Mouse (Mus musculus) kidney, embryonic 14.5 days (tissue): Measurements from ENCODE around the gene Zwilch. TPM values are rescaled to one million over a fixed set of nuclear protein-coding genes. Genes with fewer than 3 reads are reported as not detected.
"Not testable (repeated sequence)": the region's sequence is repeated elsewhere in the genome, so short reads cannot be mapped to it uniquely, and the experiment has no call there.

Experiments used
- ATAC-seq: fragments of 200-750 bp; cut with Nextera tagmentation; 2 replicates; pipeline ENCODE4 v1.8.0; 2017; ENCODE audit warnings: moderate number of reproducible peaks, mild to moderate bottlenecking, moderate TSS enrichment, moderate library complexity; ENCODE audit not compliant: low FRiP score, low TSS enrichment
- H3K27ac ChIP-seq: fragments of 300-500 bp; sonication (generic); 2 replicates; pipeline ENCODE4 v1.5.1; 2014; ENCODE audit warnings: low read depth, mild to moderate bottlenecking, low read length, moderate library complexity, mixed read lengths
- H3K27me3 ChIP-seq: fragments of 300-500 bp; sonication (generic); 2 replicates; pipeline ENCODE4 v1.6.1; 2014; ENCODE audit warnings: mild to moderate bottlenecking, low read length; ENCODE audit not compliant: control insufficient read depth, insufficient read depth
- H3K36me3 ChIP-seq: fragments of 300-500 bp; sonication (generic); 2 replicates; pipeline ENCODE4 v1.6.1; 2014; ENCODE audit warnings: low read length, mixed read lengths; ENCODE audit not compliant: control insufficient read depth, insufficient read depth
- H3K4me1 ChIP-seq: fragments of 300-500 bp; sonication (generic); 2 replicates; pipeline ENCODE4 v1.6.1; 2014; ENCODE audit warnings: low read length, mixed read lengths; ENCODE audit not compliant: control insufficient read depth, insufficient read depth
- H3K4me2 ChIP-seq: fragments of 300-500 bp; sonication (generic); replicated peaks from 2 replicates; pipeline ENCODE4 v1.6.1; 2014; ENCODE audit warnings: low read depth, mild to moderate bottlenecking, low read length
- H3K4me3 ChIP-seq: fragments of 300-500 bp; sonication (generic); 2 replicates; pipeline ENCODE4 v1.5.1; 2014; ENCODE audit warnings: mild to moderate bottlenecking, low read length
- H3K9ac ChIP-seq: fragments of 300-500 bp; sonication (generic); 2 replicates; pipeline ENCODE4 v1.6.1; 2014; ENCODE audit warnings: low read depth, mild to moderate bottlenecking, low read length, moderate library complexity
- H3K9me3 ChIP-seq: fragments of 300-500 bp; sonication (generic); 2 replicates; pipeline ENCODE4 v1.6.1; 2016; ENCODE audit warnings: low read length; ENCODE audit not compliant: control insufficient read depth
- WGBS: fragments of 180-500 bp; shearing (Covaris S2); extraction: QIAGEN DNeasy Blood & Tissue Kit; methylation state at CpG from one replicate; pipeline ENCODE4 v1.1.7; 2014; 5-methylcytosine and 5-hydroxymethylcytosine counted together
- polyA plus RNA-seq: library from polyadenylated mRNA; unstranded; fragments of >200 nt; fragmentation: Nextera tagmentation; extraction: Ambion mirVana; gene quantifications from 2 replicates; pipeline ENCODE4 v1.2.1, GENCODE M21; 2014

The Zwilch gene
- polyA plus RNA-seq, 1 experiment from 2014 or later = 34.4 TPM

DNA sequence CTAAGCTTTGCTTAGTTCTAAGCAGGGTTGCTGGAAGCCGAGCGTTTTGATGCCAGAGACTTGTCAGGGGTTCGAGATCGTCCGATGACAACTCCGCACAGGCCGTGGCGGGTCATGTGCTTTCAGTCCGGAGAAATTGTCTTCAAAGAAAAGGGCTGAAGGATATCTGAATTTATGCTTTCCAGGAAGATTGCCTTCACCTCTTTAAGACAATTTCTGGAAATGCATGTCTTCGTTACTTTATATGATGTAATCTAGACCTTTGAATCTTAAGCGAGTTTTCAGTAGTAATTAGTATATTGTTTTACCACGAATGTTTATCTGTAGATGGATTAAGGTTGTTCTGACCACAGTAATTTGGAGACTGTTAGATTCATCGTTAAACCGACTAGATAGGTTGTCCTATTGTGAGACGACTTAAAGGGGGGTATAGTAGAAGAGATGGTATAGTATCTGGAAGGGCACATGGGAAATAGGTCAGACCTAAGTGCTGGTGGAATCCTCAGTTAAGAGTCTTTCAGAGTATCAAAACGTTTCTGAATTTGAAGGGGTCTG lies 839 bp upstream of the Zwilch start:
- Histone ChIP-seq H3K9me3 (no peaks in the 10 kb centered on the region), H3K27me3 (no peaks in the 10 kb centered on the region), H3K36me3 (peaks cover 44% of the 10 kb centered on the region), H3K4me2 (peak overlapping the region; percentile 67), H3K4me3 (peak overlapping the region; percentile 69), H3K27ac (peak overlapping the region; percentile 51), H3K9ac (peak overlapping the region; percentile 80), H3K4me1 (0 out of 2 replicates have a peak, but pooled peaks cover 7% of the 10 kb centered on the region)
- WGBS = under 1% methylated on average over 16 of the region's 16 CpGs
- no peak for ATAC-seq

- Histone ChIP-seq H3K27ac (peak overlapping the region; percentile 86), H3K9ac (peak overlapping the region; percentile 80), H3K4me3 (peak overlapping the region; percentile 69), H3K4me1 (0 out of 2 replicates have a peak, but pooled peaks cover 7% of the 10 kb centered on the region), H3K27me3 (no peaks in the 10 kb centered on the region), H3K4me2 (peak overlapping the region; percentile 69), H3K9me3 (no peaks in the 10 kb centered on the region), H3K36me3 (peaks cover 30% of the 10 kb centered on the region)
- ATAC-seq = no peak; the same call in 1 of the 2 replicates
- 2% methylated on average over 18 of the region's 18 CpGs for WGBS
These were observed 624 bp downstream of the Zwilch start for GRCm38 (mm10) chr9:64172145-64172815.

- WGBS = 93% methylated on average over 3 of the region's 3 CpGs
- H3K36me3 ChIP-seq = peaks cover 24% of the 10 kb centered on the region
- not testable (repeated sequence) for H3K27ac ChIP-seq, H3K9ac ChIP-seq, H3K4me1 ChIP-seq, H3K27me3 ChIP-seq, H3K9me3 ChIP-seq, H3K4me2 ChIP-seq, H3K4me3 ChIP-seq, ATAC-seq
These were observed 2.9 kb downstream of the Zwilch start for GRCm38 (mm10) chr9:64169967-64170366.

- ATAC-seq = no peak
- H3K9ac ChIP-seq = no peak overlapping the region
- H3K36me3 ChIP-seq = peaks cover 85% of the 10 kb centered on the region
- H3K27ac ChIP-seq = no peak overlapping the region
- no peak overlapping the region for H3K4me2 ChIP-seq
- no peak overlapping the region for H3K4me3 ChIP-seq
- WGBS = 96% methylated on average over 5 of the region's 5 CpGs
- H3K4me1 ChIP-seq = no peaks in the 10 kb centered on the region
- no peaks in the 10 kb centered on the region for H3K27me3 ChIP-seq
- no peaks in the 10 kb centered on the region for H3K9me3 ChIP-seq
These were observed 12.4 kb downstream of the Zwilch start for GRCm38 (mm10) chr9:64160471-64160870.

DNA sequence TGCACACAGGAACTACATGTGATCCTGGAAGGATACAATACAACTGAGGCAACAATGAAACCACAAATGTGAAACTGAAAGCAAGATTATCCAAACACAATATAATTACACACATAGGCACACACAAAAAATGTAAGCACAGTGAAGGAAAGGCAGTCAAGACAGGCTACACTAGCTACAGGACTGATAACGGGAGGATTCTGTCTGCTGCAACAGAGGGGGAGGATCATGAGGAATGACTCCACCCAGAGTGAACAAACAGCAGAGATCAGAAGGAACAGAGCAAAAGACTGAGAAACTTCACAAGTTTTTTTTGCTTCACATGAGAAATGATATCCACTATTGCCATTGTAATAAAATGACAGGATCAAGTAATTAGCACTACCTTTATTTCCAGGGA lies 16.3 kb downstream of the Zwilch start:
- Histone ChIP-seq H3K27ac (no peak overlapping the region), H3K4me3 (no peak overlapping the region), H3K4me1 (no peaks in the 10 kb centered on the region), H3K9ac (no peak overlapping the region), H3K27me3 (no peaks in the 10 kb centered on the region), H3K9me3 (no peaks in the 10 kb centered on the region), H3K36me3 (peaks cover 71% of the 10 kb centered on the region), H3K4me2 (no peak overlapping the region)
- no peak for ATAC-seq
- WGBS = 79% methylated on average over 1 of the region's 1 CpGs

DNA sequence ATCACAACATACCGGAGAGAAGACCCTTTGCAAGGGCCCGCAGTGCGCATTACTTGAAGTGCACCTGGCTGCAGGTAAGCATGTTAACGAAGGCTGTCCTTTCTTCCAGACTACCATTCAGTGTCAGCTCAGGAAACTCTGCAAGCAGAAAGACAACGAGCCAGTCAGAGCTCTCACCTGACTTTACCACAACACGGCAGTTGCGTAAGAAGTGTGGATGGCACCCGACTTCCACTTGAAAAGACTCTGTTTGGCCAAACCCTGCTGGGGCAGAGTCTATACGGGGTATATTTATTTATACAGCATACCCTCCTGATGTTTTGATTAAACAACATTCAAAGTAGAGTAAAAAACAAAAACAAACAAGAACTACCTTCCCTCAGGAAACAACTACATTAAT lies 33.0 kb downstream of the Zwilch start:
- Histone ChIP-seq H3K4me3 (no peak overlapping the region), H3K9ac (no peak overlapping the region), H3K36me3 (peaks cover 30% of the 10 kb centered on the region), H3K27me3 (no peaks in the 10 kb centered on the region), H3K27ac (no peak overlapping the region), H3K4me2 (no peak overlapping the region), H3K9me3 (no peaks in the 10 kb centered on the region), H3K4me1 (no peaks in the 10 kb centered on the region)
- WGBS = 94% methylated on average over 9 of the region's 9 CpGs
- no peak for ATAC-seq

DNA sequence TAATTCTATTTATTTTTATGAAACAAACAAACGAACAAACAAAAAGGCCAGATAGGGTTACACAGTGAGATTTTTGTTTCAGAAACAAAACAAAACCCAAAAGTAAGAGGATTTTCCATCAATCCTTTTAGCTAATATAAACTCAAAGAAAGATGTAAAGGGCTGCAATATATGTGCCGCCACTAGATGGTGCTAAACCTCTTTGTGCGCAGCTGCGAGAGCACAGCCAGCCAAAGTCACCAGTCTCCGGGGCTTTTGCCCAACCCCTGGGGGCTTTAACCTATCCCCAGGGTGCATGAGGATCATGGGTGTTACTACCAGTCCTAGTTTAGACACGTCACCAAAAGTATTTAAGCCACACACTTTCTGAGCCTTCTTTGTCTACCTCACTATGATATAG lies 34.0 kb downstream of the Zwilch start:
- 8% methylated on average over 6 of the region's 6 CpGs for WGBS
- ATAC-seq, H3K4me2 ChIP-seq, H3K9me3 ChIP-seq, H3K9ac ChIP-seq, H3K4me1 ChIP-seq, H3K4me3 ChIP-seq, H3K27ac ChIP-seq, H3K27me3 ChIP-seq: not testable (repeated sequence)
- H3K36me3 ChIP-seq = peaks cover 25% of the 10 kb centered on the region

DNA sequence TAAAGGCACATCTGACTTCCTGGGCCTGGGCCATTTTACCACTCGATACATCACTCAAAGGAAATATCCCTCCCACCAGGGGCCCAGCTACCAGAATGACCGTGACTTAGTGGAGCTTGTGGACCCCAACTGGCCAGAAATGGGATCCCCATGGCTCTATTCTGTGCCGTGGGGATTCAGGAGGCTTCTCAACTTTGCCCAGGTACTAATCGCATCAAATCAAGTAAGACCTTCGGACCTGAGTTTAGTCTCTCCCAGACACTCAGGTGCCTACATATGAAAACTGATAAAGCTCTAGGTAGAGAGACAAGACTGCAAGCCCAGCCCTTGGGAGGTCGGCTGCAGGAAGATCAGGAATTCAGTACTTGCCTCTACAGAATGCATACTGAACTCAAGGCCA lies 41.3 kb downstream of the Zwilch start:
- Histone ChIP-seq H3K9ac (no peak overlapping the region), H3K9me3 (no peaks in the 10 kb centered on the region), H3K36me3 (peaks cover 1% of the 10 kb centered on the region; the same call in 1 of the 2 replicates), H3K4me3 (no peak overlapping the region), H3K27ac (no peak overlapping the region), H3K4me1 (no peaks in the 10 kb centered on the region), H3K4me2 (no peak overlapping the region), H3K27me3 (no peaks in the 10 kb centered on the region)
- WGBS = 83% methylated on average over 6 of the region's 6 CpGs
- no peak for ATAC-seq

GRCm38 (mm10) chr9:64126121-64126520 lies 46.8 kb downstream of the Zwilch start:
- H3K27me3 ChIP-seq = no peaks in the 10 kb centered on the region
- no peak overlapping the region for H3K9ac ChIP-seq
- no peak overlapping the region for H3K4me2 ChIP-seq
- no peaks in the 10 kb centered on the region for H3K36me3 ChIP-seq
- H3K9me3 ChIP-seq = no peaks in the 10 kb centered on the region
- 45% methylated on average over 12 of the region's 12 CpGs for WGBS
- no peak for ATAC-seq
- no peak overlapping the region for H3K4me3 ChIP-seq
- H3K27ac ChIP-seq = no peak overlapping the region
- 0 out of 2 replicates have a peak, but pooled peaks cover 5% of the 10 kb centered on the region for H3K4me1 ChIP-seq
